Mouse (Mus musculus): ENCODE data around the gene Madcam1. TPM values are rescaled to one million over a fixed set of nuclear protein-coding genes. Genes with fewer than 3 reads are reported as not detected.

Madcam1 gene
- total RNA-seq (2021), result not detected
- polyA plus RNA-seq (2012; rRNA removed), result 0.46 TPM in 1 of 2 replicates, not detected in the other
- long read RNA-seq, result 0 reads

DNA sequence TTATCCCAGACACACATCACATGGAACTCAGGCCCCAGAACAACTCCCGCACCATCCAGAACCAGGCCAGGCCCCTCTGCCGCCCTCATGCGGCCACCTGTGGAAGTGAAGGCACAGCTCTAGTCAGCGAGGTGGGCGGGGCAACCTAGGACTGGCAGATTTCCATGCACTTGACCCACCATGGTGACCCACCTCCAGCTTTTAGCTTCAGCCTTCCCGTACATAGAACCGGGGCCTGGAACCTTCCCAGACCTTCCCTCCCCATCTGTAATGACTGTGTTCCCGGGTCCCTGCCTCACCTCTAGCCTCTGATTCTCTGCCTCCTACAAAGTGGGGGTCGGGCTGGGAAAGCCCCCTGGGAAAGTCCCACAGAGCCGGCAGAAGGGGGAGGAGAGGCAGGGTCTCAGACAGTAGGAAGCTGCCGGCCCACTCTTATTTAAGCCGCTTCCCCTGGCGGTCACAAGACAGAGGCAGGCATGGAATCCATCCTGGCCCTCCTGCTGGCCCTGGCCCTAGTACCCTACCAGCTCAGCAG is at the start of gene Madcam1:
Gene Madcam1 (plus strand): TSS at position 429 of the 535 bp plus-strand sequence.
- DNase-seq, result peak; percentile 64

DNA sequence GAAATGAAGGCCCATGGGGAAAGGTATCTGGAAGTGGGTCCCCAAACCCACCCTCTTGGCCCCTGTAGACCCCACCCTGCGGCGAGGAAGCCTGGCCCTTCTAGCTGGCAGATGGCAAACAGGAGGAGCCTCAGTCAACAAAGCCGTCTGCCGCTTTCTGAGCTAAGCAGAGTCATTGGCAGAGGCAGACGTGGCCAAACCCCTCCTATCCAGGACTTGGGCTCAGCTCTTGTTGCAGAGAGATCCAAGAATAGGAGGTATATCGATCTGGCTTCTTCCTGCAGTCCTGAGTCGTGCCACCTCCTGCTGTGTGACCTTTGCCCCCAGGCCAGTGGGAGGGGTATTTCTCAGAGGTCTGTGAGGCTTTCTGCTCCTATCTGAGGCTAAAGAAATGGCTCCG is 48.5 kb upstream of the Madcam1 start:
- DNase-seq, result no peak

DNA sequence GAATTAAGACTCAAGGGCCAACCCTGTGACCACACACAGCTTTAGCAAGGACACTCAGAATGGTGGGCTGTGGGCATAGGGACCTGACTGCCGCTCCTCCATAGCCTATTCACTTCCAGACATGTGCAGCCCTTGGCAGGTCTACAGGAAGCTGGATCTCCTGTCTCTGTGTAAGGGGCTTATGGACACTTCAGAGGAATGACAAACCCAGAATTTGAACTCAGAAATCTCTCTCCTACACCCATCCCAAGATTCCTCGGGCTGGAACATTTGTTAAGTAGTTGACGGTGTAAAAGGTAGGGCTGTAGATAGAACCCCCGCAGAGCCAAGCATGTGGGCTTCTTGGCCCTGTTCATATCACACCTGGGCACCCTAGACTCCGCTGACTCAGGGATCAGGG is 48.0 kb upstream of the Madcam1 start:
- DNase-seq, result no peak

DNA sequence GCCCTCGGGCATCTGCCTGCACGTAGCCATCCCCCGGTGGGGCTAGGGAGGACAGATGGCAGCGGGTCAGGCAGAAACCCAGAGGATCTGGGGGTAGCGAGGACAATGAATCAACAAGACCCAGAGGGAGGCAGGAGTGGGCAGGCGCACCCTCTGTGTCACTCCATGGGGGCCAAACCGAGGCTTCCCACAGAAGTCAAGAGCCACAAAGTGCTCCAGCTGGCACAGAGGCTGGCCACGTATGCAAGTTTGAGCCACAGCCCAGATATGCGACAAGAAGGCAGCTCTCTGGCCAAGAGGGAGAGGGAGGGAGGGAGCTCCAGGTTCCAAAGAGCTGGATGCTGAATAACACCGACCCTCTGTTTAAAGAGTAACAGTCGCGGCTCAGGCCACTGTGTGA is 40.4 kb upstream of the Madcam1 start:
- DNase-seq, result no peak

DNA sequence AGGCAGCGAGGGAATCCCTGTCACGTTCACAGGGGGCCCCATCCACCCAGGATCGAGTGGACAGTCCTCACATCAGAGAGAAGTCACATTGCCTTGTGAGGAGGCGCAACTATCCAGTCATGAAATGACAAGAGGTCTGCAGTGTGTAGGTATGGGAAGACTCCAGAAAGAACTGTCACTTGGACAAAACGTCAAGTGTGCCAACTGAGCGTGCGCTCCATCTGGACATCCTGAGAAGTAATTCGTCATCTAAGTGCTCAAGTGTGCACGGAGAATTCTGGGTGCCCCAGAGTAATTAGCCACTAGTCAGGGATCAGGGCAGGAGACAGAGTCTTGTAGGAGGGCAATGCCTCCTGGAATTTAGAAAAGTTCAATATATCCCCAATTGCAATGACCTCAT is 39.0 kb upstream of the Madcam1 start:
- no peak for DNase-seq

DNA sequence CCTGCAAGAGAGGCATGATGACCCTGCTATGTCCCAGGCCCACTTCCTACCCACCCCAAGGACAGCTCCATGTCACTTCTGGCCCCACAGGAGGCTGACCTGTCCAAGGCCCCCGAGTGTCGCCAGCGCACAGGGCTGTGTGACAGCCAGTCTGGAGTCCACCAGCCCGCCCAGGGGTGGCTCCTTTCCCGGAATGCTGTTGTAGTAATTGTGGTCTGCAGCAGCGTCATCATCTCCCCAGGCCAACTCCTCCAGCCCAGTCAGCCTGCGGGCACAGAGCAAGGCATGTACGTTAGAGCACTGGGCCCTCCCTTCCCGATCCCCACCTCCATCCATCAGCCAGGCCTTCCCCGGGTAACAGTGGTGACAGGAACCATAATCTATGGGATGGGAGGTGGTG is 38.2 kb upstream of the Madcam1 start:
- peak; percentile 13 for DNase-seq

DNA sequence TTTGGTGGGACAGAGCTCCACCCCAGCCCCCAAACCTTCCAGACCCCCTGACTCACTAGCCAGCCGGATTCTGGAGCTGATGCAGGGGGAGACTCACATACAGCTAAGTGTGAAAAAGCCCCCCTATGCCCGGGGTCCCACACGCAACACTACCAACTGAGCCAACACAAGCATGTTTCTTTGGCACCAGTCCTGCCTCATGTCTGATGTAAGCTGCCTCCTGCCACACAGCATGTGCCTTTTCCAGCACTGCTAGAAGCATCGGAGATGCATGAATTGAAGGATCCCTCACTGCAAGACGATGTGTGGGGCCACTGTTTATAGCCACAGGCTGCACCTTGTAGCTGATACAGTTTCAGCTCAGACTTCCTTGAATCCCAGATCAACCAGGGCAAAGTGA is 36.0 kb upstream of the Madcam1 start:
- no peak for DNase-seq

DNA sequence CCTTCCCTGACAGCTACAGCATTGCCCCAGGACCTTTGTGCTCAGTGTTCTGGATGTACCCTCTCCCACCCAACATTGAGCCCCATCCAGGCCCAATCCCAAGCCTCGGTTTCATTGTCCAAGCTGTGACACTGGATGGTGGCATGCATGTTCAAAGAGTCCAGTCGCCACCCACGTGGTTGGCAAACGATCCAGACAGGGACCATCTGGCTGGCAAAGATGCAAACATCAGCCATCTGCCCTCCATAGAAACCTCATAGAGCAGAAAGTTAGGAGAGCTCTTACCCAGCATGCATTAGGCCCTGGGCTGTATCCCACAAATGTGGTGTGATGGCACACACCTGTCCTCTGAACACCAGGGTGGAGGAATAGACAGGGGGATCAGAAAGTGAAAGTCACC is 32.9 kb upstream of the Madcam1 start:
- no peak for DNase-seq

DNA sequence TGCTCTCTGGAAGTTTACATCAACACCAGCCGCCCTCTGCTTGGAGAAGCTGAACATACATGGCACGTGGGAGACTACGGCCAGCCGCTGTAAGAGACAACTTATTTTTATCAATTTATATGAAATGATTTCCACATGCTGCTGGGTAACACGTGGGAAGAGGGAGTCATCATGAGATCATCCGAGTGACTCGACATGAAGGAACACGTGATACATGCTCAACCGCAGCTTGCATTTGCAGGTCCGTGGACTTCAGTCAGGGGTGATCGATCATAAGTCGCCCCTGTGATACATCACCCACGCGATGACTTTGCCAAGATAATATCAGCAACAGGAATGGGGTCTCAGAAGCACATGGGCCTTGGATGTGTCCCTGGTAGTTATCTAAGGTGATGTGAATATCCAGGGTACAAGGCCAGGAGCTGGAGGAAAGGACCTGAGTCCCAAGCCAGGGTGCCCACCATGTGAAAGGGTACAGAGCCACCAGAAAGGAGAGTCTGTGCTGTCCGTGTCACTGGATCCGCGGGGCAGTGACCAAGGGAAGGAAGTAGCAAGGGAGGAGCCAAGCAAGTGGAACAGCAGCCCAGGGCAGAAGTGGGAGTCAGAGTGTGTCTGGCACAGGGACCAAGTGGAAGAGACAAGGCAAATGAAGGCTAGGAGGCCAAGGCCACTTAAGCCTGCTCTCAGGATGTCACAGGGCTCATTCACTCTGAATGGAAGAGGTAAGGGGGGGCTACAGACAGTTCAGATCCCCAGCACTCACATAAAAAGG is 31.2 kb upstream of the Madcam1 start:
- peak; percentile 66 for DNase-seq

DNA sequence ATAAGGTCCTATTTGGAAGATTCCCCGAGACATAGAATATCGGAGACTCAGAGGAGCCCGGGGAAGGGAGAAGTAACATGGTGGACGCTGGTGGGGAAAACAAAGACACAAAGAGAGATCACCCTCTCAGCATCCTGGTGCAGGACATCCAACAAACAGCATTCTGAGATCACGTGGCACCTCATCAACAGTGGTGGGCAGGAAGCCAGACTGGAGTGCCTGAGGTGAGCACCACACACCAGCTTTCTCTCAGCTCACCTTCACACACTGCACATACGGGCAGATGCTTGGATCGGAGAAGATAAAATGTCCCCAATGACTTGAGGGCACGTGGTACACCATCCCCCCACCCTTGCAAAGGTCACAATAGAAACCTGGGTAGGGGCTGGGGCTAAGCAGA is 28.1 kb upstream of the Madcam1 start:
- no peak for DNase-seq

DNA sequence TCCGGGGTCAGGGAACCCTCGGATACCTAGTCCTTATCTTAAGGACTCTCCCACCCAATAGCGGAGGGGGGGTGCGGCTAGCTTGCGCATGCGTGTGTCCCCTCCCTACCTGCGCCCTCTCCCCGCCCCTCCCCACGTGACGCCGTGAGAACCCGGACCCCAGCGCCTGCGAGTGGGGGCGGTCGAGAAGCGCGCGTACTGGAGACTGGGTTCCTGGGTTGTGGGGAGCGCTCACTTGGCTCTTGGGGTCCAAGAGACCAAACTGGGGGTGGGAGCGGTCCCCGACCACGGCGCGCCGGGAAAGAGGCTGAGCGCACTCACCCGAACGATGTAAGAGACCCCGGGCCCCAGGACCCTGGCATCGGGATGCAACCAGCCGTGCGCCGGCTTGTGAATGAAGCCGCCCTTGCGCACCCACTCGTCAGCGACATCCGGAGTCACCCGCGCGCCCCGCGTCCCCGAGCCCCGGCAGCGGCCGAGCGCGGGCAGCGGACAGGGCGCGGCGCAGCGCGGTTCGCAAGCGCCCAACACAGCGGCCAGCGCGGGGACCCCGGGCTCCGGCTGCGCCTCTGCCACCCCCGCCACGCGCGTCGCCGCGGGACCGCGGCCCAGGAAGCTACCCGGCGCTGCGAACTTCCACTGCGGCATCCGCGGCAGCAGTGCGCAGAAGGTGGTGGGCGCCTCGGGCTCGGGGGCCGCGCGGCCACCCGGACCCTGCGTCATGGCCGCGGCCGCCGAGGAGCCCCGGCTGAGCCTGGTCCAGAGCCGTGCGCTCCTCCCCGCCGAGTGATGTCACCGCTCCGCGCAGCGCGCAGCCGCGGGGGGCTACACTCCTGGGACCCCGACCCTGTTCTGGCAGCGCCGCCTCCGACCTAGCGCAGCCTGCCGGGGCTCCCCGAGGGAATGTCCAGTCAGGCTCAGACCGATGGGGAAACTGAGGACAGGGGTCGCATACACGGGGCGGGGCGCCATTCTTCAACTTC is 26.9 kb upstream of the Madcam1 start, which contains the start of gene Shc2:
Gene Shc2 (minus strand): TSS at position 791 of the 983 bp plus-strand sequence.
- DNase-seq, result peak; percentile 21

DNA sequence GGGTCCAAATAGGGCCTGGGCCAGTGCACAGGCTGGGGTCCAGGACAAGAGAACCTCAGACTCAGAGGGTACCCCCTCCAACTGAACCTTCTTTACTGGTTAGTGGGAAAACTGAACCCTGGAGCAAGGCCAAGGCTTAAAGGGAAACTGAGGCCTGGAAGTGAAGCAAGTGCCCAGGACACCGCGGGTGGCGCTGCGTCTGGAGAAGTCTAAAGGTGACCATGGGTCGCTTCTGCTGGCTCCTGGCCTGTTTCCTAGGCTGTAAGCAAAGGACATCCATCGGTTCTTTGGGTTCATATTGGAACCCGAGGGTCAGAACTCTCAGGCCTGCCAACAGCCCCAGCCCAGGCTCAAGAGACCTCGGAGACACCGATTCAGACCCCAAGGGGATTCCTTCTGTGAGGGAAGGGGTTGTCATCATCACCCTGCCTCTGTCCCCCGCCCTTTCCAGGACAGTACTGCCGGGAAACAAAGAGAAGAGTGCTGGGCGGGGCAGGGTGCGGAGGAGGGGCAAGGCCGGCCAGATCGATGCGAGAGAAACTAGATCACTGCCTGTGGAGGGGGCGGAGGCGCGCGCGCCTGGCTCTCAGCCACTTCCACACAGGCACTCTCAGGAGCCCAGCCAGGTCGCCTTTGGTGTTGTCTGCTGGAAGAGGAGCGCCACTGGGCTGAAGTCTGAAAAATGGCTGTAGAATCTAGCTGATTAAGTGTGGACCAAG is 25.7 kb upstream of the Madcam1 start:
- DNase-seq, result peak; percentile 58

DNA sequence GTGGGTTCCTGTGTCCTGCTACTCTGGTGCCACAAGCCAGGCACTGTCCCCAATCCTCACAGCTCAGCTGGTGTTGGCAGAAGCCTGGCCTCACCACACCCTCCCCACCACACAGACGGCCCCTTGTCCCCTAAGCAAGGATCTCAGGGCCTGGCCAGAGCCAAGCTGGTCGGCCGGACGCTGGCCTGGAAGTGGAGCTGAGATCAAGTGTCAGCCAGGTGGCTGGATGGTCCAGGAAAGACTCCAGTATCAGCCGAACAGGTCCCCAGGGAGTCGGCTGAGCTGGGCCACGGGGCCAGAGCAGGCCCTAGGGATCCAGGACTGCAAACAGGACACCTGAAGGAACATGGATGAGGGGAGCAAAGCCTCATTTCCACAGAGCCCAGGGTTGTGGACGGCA is 18.6 kb upstream of the Madcam1 start, which contains the start of gene Odf3l2:
Gene Odf3l2 (minus strand): TSS at position 28 of the 400 bp plus-strand sequence.
- no peak for DNase-seq

DNA sequence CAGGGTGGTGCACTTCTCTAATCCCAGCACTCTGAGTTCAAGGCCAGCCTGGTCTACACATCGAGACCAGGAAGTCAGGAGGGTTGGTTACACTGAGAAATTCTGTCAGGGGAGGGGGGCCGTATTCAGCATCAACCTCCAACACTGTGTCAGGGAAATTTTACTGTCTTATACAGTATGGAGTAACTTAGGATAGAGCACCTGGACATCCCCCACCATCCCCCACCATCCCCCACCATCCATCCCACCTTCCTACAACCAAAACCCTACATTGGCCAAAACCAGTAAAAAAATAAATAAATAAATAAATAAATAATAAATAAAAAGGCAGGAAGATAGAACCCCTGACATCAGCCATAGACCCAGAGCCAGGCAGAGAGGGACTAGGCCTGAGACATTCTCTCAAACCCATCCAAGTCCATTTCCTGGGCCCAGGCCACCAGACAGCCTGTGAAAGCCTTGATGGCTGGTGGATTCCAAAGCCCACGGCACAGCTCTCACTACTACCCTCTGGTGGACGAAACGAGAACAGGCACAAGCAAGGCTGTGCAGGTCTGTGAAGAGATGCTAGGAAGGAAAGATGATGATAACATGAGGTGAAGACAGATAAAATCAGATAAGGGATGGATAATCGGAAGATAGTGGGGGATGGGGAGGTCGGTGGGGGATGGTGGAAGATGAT is 15.1 kb upstream of the Madcam1 start:
- DNase-seq, result peak; percentile 61

DNA sequence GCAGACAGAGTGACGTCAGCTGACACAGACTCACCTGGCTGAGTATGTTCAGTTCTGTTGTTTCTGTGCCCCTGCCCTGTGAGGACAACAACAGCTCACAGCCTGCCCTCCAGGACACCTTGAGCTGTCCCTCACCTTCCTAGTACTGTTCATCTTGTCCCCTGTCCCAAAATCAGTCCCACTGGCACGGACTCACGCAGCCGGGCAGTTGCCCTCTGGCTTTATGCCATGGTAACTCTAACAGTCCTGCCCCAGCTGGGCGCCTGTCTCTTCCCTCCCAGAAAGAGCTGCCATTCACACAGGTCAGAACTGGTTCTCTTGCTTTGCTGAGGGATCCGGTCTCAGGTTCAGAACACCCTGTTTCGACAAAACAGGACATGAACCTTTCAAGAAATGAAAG is 11.6 kb upstream of the Madcam1 start:
- no peak for DNase-seq

DNA sequence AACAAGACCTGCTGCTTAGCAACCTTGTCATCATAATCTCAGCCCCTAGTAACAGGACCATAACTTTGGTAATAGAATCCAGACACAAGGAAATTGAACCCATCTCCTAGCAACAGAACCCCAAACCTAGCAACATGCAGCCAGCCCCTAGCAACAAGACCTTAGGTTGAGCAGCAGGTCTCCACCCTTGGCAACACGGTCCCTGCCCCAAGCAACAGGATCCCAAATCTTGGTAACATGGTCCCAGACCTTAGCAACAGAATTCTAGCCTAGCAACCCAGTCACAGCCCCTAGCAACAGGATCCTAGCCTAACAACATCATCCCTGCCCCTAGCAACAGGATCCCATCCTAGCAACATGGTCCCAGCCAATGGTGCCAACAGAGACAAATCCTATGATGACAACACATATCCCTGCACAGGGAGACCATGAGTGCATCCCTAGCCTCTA is 9.4 kb upstream of the Madcam1 start:
- no peak for DNase-seq

DNA sequence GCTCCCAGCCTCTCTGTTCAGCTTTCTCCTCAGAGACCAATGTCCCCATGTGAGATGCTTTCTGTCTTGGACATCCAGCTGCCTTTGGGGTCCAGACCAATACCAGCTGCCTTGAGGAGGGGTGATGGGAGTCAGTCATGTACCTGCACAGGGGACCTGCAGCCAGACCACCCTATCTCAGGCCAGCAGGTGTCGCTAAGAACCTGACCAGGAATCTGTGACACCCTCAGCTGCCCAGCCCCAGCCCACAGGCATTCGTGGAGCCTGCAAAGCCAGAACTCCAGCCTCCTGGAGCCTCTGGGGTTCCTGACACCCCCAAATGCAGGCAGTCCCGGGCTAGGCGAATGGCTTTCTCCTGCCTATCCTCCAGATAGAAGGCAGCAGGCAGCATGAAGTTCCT is 5.5 kb upstream of the Madcam1 start:
- no peak for DNase-seq

DNA sequence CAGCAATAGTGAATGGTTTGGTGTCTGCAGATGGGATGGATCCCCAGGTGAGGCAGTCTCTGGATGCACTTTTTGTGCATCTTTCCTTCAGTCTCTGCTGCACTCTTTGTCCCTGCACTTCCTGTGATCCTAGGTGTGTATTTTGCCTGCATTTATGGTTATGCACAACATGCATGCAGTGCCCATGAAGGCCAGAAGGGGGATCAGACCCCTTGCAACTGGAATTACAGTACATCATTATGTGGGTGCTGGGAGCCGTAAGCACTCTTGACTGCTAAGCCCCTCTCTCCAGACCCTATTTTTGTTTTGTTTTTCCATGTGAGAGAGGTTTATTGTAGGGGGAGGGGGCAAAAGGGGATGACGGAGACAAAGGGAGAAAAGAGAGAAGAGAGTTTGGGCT is 4.1 kb upstream of the Madcam1 start:
- DNase-seq, result no peak

DNA sequence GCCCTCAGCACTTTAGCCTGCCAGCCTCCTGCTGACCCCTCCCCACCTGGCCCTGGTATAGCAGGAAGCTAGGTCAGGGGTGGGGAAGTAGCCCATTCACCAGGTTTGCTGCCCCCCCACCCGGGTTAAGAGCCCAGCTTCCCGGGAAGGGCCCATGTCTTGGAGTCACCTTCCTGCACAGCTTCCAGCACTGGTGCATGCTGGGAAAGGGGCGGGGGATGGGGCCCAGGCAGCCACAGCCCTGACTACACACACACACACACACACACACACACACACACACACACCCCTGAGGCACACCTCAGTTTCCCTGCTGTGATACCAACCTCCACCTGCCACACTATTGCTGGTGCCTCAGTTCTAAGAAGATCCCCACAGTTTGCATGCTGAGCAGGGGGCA is 2.5 kb upstream of the Madcam1 start:
- DNase-seq, result no peak

DNA sequence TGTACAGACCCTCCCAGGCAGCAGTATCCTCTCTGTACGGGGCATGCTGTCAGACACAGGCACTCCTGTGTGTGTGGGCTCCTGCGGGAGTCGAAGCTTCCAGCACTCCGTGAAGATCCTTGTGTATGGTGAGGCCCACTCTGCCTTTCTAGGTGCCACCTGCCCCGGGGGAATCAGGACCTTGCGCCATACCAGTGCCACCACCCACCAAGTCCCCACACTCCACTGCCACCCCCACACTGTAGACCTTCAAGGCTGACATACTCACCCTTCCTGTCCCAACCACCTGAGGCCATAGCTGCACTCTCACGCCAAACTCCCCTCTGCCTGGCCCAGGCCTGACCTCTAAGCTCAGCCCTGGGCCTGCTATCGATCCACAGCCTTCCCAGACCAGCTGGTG is 692 bp downstream of the Madcam1 start:
- DNase-seq, result no peak

DNA sequence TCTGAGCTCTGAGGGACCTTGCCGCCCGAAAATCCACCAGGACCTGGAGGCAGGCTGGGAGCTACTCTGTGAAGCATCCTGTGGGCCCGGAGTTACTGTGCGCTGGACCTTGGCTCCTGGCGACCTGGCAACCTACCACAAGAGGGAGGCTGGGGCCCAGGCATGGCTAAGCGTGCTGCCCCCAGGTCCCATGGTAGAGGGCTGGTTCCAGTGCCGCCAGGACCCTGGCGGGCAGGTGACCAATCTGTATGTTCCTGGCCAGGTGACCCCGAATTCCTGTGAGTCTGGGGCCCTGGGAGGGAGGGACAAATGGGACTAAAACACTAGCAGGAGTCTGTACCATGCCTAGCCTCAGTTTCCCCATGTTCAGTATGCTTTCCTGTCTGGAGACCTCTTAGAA is 2.1 kb downstream of the Madcam1 start:
- no peak for DNase-seq
